In the genomic region with DNA sequence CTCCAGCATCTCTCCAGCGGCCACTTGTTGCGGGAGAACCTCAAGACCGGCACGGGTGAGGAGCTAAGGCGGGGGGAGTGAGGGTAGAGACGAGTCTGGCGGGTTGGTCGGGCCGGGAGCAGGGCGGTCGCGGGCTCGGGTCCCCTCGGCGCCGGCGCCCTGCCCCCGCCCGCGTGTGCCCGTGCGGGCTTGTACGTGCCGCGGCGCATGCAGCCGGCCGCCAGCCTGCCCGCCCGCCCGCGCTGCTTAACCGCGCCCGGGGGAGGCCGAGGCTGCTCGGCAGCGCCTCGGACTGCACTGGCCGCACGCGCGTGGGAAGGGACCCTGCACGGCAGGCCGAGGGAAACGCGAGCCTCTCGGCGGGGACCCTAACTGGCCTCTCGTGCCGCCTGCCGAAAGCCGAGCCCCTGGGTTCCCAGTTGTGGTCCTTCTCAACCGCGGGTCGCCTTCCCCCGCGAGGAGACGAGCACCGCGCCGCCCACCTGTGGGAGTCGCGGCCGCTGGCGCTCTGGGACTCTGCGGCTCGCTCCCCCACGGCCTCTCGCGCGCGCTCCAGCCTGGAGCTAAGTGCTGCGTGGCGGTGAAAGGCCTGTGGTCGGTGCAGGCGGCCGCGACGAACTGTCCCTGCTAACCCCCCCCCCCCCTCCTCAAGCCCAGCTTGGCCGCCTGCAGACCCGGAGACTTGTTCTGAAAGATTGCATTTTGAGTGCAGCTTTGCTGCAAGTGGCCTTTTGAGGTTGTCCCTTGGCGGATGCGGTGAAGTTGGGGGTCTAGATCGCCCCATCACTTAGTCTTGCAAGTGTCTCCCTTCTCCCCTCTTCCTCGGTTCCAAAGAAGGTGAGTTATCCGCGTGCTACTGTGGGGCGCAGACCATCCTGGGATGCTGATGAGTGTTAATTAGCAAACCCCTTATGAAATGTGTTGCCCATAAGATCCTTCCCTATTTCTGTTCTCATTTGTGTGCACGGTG, we compare ENCODE assay signal across 8 mouse cellular contexts. TPM values are rescaled to one million over a fixed set of nuclear protein-coding genes. Genes with fewer than 3 reads are reported as not detected.
A peak's percentile ranks its signal among the peaks of the same experiment; 100 is the strongest.
DNase-seq lines count a peak whose midpoint lies in the region; ATAC-seq lines count a peak whose summit lies in the region.

No protein-coding gene starts in this region.

- DNase-seq in layer of hippocampus, postnatal 10 days (ENCODE audit: low spot score in 2 of 2) = peak; percentile 40 to 46
- no peak for DNase-seq in layer of hippocampus, adult 11-12 months (ENCODE audit: low spot score)
- peak; percentile 54 for DNase-seq in R1 (ENCODE audit: low read depth, low spot score)
- DNase-seq in embryo, embryonic 10.5 days (ENCODE audit: low spot score) = peak; percentile 65
- DNase-seq in thymus, postnatal 36 days = peak; percentile 3 to 17
- no peak for DNase-seq in frontal cortex, postnatal 25 days (ENCODE audit: low spot score in 2 of 2)

- peaks cover 18% of the 10 kb centered on the region for H3K27me3 ChIP-seq in hindbrain, embryonic 13.5 days

- H3K4me3 ChIP-seq in hindbrain, embryonic 13.5 days = peak overlapping the region; percentile 68

- WGBS in hindbrain, embryonic 13.5 days = under 1% methylated on average over 90 of the region's 90 CpGs

- H3K36me3 ChIP-seq in hindbrain, embryonic 13.5 days = no peaks in the 10 kb centered on the region

- H3K9ac ChIP-seq in hindbrain, embryonic 13.5 days = peak overlapping the region; percentile 80

- H3K4me2 ChIP-seq in hindbrain, embryonic 13.5 days = peak overlapping the region; percentile 99

- H3K27ac ChIP-seq in hindbrain, embryonic 13.5 days = no peak overlapping the region

- peaks cover 11% of the 10 kb centered on the region for H3K4me1 ChIP-seq in hindbrain, embryonic 13.5 days (replicated peaks)

- H3K9me3 ChIP-seq in hindbrain, embryonic 13.5 days = no peaks in the 10 kb centered on the region

- ATAC-seq in hindbrain, embryonic 13.5 days (ENCODE audit: low FRiP score) = peak; percentile 86
- ATAC-seq in megakaryocyte-erythroid progenitor cell, adult 5-6 weeks (replicated peaks; ENCODE audit: low FRiP score, low TSS enrichment, poor library complexity, severe bottlenecking) = peak; percentile 9; the same call in 1 of the 2 replicates

RNA-seq across cellular contexts. Expression of gene Ak4, which starts 1.1 kb away (rescaled TPM):
- total RNA-seq in layer of hippocampus, postnatal 10 days (2021) = 10 to 100 TPM; 41.8 to 47.5 TPM
- polyA plus RNA-seq in hindbrain, embryonic 13.5 days (2015; fragmentation: Nextera tagmentation; extraction: Ambion mirVana) = 7.5 and 7.9 TPM in 2 replicates
- 0.07 TPM in 1 of 2 replicates, not detected in the other for total RNA-seq in megakaryocyte-erythroid progenitor cell, adult 5-6 weeks (2014; fragmentation: Nextera tagmentation)
- total RNA-seq in megakaryocyte-erythroid progenitor cell, adult 5-6 weeks (2017) = 0.61 and 1.9 TPM in 2 replicates

Comparison
In these comparisons a context has a peak if more than half of its experiments do, and no peak if none do; other contexts are left out.
1. DNase-seq: peak in layer of hippocampus, postnatal 10 days (2 of 2), R1 (single experiment), embryo, embryonic 10.5 days (single experiment) and thymus, postnatal 36 days (2 of 2); none in layer of hippocampus, adult 11-12 months (single experiment) and frontal cortex, postnatal 25 days (0 of 2).
2. RNA of gene Ak4, which starts 1.1 kb away (total RNA-seq): 41.8 to 47.5 TPM in layer of hippocampus, postnatal 10 days; 0.07 to 1.9 TPM in megakaryocyte-erythroid progenitor cell, adult 5-6 weeks; every median in the first group is over 10 times any median in the second.